Mouse (Mus musculus) urinary bladder, adult 18-20 months (tissue): Measurements from ENCODE around the gene Slc46a2.
A peak's percentile ranks its signal among the peaks of the same experiment; 100 is the strongest.

Experiments used
- DNase-seq, 2 experiments: peaks; one replicate each; pipeline ENCODE4 v3.0.0; 2022; ENCODE audit warnings: low spot score in 2 of 2, mixed read lengths in 2 of 2

The Slc46a2 gene

GRCm38 (mm10) chr4:59891723-59892416 lies 23.0 kb downstream of the Slc46a2 start:
- no peak for DNase-seq

GRCm38 (mm10) chr4:59890086-59890600 lies 24.7 kb downstream of the Slc46a2 start:
- no peak for DNase-seq

- no peak for DNase-seq
Observed at GRCm38 (mm10) chr4:59888014-59888413, 26.8 kb downstream of the Slc46a2 start.

GRCm38 (mm10) chr4:59887011-59887410 lies 27.8 kb downstream of the Slc46a2 start:
- DNase-seq, result no peak

- no peak for DNase-seq
Observed at GRCm38 (mm10) chr4:59886281-59886680, 28.6 kb downstream of the Slc46a2 start.

- DNase-seq, result no peak
Observed at GRCm38 (mm10) chr4:59884136-59884696, 30.6 kb downstream of the Slc46a2 start.

GRCm38 (mm10) chr4:59881210-59881609 lies 33.6 kb downstream of the Slc46a2 start:
- no peak for DNase-seq

GRCm38 (mm10) chr4:59880725-59881124 lies 34.1 kb downstream of the Slc46a2 start:
- DNase-seq, result no peak

GRCm38 (mm10) chr4:59879444-59879843 lies 35.4 kb downstream of the Slc46a2 start:
- DNase-seq, result no peak

- DNase-seq, result no peak
Observed at GRCm38 (mm10) chr4:59878595-59878994, 36.3 kb downstream of the Slc46a2 start.

GRCm38 (mm10) chr4:59877025-59877424 lies 37.8 kb downstream of the Slc46a2 start:
- no peak for DNase-seq

- no peak for DNase-seq
Observed at GRCm38 (mm10) chr4:59876570-59876969, 38.3 kb downstream of the Slc46a2 start.

GRCm38 (mm10) chr4:59873830-59874229 lies 41.0 kb downstream of the Slc46a2 start:
- no peak for DNase-seq

- no peak for DNase-seq
Observed at GRCm38 (mm10) chr4:59873240-59873639, 41.6 kb downstream of the Slc46a2 start.

- peak; percentile 55 to 60 for DNase-seq
Observed at GRCm38 (mm10) chr4:59870859-59871591, 43.8 kb downstream of the Slc46a2 start.

GRCm38 (mm10) chr4:59870433-59870832 lies 44.4 kb downstream of the Slc46a2 start:
- no peak for DNase-seq

GRCm38 (mm10) chr4:59869488-59870057 lies 45.3 kb downstream of the Slc46a2 start:
- DNase-seq, result no peak

- no peak for DNase-seq
Observed at GRCm38 (mm10) chr4:59868086-59868485, 46.8 kb downstream of the Slc46a2 start.

- DNase-seq, result no peak
Observed at GRCm38 (mm10) chr4:59863869-59864268, 51.0 kb downstream of the Slc46a2 start.

GRCm38 (mm10) chr4:59862335-59862734 lies 52.5 kb downstream of the Slc46a2 start:
- no peak for DNase-seq

- no peak for DNase-seq
Observed at GRCm38 (mm10) chr4:59861871-59862270, 53.0 kb downstream of the Slc46a2 start.

- DNase-seq, result no peak
Observed at GRCm38 (mm10) chr4:59860431-59860830, 54.4 kb downstream of the Slc46a2 start.
